Mouse (Mus musculus) left cerebral cortex, adult 11 months (tissue): ENCODE results near the gene Tk2.

Source experiments
- DNase-seq: peaks from one replicate; pipeline ENCODE4 v3.0.0; 2022; ENCODE audit warnings: low spot score

The Tk2 gene

DNA sequence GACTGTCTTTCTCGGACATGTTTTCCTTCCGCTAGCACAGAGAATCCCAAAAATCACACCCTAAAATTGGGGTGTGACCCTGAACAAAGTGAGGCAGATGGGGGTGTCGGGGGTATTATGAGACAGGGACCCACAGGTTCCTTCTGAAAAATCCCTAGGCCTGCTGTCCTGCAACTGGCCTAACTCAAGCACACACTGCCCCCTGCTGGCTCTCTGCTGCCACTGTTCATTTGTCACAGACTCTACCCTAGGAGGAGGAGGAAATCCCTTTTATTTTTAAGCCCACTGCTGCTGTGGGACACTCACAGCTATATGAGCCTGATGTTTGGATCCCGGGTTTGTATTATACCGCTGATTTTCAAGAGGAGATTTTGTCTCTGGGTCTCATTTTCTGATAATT lies 28.6 kb downstream of the Tk2 start:
- DNase-seq, result peak; percentile 43

DNA sequence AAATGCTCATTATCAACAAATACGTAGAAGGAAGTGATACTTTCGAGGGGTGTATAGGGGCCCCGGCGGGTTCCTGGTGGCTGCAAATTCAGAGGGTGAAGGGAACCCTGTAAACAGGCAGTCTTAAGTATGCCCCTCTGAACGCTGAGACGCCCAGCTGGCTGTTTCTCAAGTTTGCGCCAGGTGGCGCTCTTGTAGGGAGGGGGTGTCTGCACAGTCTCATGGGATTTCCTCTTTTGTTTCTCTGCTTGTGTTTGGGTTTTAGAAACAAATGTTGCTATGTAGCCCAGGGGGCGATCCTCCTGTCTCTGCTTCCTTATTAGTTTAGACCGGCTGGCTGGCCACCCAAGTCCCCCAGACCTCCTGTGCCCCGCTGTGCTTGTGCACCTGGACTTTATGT lies 29.3 kb downstream of the Tk2 start:
- no peak for DNase-seq

DNA sequence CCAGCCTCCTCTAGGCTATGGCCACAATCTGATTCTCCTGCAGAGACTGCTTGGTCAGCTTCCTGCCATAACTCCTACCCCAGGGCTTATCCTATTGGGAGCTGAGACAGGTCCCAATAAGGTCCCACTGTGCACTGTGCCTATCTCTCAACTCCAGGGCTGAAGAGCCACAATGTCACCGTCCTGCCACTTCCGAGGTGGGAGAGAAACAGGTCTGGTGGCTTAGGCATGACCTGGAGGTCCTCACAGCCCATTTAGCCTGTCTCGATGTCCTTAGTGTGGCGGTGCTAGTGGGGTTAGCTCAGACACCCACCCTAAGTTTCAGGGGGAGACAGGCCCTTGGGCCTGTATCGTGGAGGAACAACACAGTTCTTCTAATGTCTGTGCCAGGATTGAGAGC lies 30.8 kb downstream of the Tk2 start:
- no peak for DNase-seq

DNA sequence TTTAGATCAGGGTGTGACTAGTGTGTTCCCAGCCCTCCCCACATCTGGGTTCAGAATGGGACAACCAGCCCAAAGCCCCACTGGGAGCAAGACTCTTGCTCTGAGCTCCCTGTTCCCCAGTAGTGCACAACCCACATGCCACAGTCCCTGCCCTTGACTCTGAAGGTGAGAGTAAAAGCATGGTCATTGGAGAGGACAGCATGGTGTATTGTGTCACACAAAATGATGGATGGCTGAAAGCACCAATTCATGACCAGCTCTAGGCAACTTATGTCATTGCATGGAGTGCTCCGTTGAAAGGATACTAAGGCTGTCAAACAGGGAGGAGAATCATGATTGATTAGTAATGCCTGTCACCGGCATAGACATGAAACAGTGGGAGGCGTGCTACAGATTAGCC lies 43.1 kb downstream of the Tk2 start:
- DNase-seq, result no peak

DNA sequence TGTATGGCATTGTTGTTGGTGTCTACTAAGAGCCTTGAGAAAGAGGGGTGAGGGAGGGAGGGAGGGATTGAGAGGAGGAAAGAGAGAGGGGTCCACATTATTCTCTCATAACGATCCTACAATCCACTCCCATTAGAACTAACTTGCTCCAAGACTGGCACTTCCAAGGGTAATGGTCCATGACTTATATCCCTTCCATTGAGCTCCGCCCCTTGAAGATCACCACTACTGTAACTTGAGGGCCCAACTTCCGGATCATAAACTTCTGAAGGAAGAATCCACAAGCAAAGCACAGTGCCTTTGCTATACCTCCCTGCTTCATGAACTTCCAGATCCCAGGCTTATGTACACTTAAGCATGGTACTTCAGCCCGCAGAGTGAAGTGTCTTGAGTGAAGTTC lies 46.0 kb downstream of the Tk2 start:
- no peak for DNase-seq

DNA sequence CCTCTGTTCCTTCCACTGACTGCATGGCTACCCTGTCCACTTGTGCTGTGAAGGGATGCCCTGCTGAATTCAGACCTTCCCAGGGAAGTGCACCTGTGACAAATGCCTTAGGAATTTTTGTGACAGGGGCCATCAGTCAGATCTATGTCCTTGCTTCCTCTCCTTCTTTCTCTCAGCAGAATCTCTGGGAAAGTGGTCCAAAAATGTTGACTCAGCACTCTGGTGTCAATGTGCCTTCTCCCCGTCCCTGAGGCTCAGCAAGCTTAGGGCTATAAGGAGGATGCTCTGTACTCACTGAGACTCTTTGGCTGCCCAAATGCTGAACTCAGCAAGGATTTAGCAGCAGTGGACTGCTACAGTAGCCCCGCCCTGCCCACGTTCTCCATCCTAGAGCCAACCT lies 46.7 kb downstream of the Tk2 start:
- DNase-seq, result no peak

DNA sequence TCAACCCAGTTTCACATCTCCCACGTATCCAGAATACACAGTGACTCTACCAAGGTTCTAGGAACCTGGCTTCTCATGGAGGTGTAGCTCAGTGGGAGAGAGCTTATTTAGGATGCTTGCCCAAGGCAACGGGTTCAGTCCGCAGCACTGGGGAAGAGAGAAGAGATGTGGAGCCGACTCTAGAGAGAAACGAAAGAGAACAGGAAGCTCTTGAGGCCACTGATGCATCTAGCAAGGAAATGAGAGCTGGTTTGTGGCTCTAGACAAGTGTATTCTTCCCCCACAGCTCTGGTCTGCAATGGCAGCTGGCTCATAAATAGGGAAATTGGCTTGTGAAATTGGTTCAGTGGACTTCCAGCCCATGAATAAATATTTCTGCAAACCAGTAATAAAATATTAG lies 48.6 kb downstream of the Tk2 start:
- DNase-seq, result no peak

DNA sequence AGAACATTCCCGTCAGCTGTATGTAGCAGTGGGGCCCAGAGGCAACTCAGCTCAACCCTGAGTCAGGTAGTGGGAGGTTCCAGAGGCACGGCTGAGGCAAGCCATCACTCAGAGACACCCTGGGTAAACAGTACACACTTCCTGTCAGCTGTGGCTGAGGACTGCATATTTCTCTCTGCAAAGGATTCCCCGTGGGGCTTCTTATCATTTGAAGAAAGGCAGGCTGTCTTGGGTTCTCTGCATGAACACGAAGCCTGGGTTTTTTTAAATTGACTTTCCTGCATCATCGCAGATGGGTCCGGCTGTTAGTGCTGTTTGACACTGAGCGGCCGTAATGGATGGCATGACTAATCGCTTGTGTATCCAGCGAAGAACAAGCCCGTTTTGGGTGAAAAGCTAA lies 56.9 kb downstream of the Tk2 start:
- DNase-seq, result no peak

DNA sequence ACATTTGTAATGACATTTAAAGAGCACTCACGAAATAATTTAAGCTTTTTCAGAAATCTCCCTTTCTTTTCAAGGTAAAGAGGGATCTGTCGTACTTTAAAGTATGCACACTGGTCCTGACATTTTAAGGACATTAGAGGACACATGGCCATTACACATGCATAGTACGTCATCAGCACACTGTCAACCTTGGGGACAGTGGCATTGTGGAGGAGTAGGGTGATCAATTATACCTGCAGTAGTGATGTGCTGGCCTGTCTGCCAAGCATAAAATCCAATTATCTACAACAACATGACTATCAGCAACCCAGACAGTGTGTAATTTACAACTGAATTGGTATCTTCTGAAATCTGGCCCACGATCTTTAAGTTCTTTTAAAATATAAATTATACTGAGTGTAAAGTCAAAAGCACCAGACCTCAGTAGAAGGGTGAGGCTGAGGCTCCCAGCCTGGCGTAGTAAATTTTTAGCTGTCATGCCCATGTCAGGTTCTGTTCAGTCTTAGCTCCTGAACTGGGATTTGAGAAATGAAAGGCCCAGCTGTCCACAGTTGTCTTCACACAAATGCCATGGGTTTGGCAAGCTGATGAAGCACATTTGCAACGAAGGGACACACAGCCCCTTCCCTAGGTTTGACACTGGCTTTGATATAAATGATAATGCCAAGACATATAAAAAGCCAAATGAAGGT lies 57.4 kb downstream of the Tk2 start:
- no peak for DNase-seq

DNA sequence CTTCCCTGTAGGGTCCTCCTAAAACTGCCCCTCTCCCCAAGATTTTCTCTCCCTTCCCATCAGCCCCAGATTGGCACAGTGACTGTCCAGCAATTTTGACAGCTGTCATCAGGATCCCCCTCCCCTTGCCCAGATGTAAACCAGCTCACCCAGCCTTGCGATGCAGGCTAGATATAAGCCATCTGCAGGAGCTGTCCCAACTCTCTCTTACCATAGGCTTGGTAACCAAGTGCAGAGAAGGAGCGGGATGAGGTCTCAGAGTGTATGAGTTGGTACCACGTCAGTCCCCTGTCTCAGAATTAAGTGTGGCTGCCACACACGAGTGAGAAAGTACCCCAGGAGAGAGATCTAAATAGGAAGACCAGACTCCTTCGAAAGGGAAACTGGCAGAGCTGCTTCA lies 59.9 kb downstream of the Tk2 start:
- DNase-seq, result no peak

DNA sequence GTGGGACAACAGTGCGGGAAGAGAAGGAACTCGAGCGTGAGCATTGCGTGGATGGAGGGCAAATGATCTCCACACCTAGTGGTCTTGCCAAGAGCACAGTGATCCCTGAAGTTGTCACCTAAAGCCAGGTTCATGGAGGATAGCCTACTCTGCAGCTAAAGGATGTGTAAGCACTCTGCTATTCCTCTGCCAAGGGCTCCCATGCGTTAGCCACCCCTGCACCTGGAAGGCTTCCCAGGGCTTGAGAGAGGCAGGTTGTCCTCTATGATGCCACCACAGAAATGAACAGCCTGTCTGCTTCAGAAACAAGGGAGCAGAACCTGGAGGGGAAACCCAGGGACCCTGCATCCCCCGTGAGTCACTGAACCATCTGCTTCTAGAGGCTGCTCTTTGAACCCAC lies 60.7 kb downstream of the Tk2 start:
- DNase-seq, result no peak

DNA sequence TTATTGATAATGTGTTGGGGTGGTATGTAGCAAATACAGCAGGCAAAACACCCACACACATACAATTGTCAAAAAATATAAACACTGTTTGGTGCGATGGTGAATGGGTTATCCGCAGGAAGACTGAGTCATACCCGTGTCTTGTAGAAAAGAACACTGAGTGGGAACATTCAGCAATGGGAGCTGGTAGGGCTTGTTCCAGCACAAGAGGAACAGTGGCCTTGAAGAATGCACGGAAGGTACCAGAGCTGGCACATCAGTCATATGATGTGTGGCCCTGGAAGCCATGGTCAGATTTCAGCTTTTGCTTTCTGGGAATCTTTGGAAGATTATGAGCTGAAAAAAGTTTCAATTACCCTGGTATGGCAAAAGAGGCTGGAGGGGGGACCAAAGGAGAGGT lies 61.5 kb downstream of the Tk2 start:
- DNase-seq, result no peak

DNA sequence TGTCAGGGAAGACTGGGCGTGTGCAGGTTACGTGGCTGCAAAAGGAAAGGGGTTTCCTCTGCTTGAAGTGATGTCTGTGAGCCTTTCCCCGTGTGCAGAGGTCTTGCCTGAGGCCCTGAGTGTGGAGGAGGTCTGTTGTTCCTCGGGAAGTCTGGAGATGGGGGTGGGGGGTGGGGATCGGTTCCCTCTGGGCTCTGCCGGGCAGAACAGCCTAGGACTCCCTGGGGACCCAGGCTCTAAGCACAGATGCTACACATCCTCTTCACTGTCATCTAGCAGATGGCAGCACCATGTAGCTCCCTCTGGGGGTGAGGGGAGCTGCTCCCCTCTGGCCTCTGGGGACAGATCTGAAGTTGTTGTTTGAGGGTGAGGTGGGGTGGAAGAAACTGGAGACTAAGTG lies 63.5 kb downstream of the Tk2 start:
- DNase-seq, result no peak

DNA sequence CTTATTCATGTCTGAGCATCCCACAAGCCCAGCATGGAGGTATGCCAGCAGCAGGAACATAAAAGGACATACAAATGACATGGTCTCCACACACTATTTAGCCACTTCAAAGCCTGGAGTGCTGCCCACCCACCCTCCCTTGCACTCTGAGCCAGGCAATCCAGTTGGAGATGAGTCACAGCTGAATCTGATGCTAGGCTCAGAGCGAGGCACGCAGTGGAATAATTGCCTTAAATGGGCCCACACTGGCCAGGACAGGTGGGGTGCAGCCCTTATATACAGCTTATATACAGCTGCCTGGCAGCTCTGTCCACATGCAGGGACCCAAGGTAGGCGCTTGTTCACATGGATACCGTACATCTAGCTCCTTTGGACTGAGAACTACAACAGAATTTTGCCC lies 71.3 kb downstream of the Tk2 start:
- no peak for DNase-seq
